Mouse (Mus musculus) urinary bladder, adult 18-20 months (tissue): Measurements from ENCODE around the gene Nup133.

Source experiments
- DNase-seq, 2 experiments: peaks; one replicate each; pipeline ENCODE4 v3.0.0; 2022; ENCODE audit warnings: low spot score in 2 of 2, mixed read lengths in 2 of 2

Gene Nup133

GRCm38 (mm10) chr8:123953686-123954085 lies 4.6 kb upstream of the Nup133 start:
- no peak for DNase-seq

- peak; percentile 9 to 38 for DNase-seq
Measured at GRCm38 (mm10) chr8:123950077-123950802, 1.2 kb upstream of the Nup133 start.

- DNase-seq, result no peak
Measured at GRCm38 (mm10) chr8:123949686-123949986, 571 bp upstream of the Nup133 start.

GRCm38 (mm10) chr8:123929026-123929425 lies 20.0 kb downstream of the Nup133 start:
- DNase-seq, result no peak

- no peak for DNase-seq
Measured at GRCm38 (mm10) chr8:123925671-123926070, 23.4 kb downstream of the Nup133 start.

- DNase-seq, result peak; percentile 45 to 59
Measured at GRCm38 (mm10) chr8:123924719-123925118, 24.3 kb downstream of the Nup133 start.

- no peak for DNase-seq
Measured at GRCm38 (mm10) chr8:123914635-123915034, 34.4 kb downstream of the Nup133 start.

GRCm38 (mm10) chr8:123912265-123912664 lies 36.8 kb downstream of the Nup133 start:
- DNase-seq, result no peak

- no peak for DNase-seq
Measured at GRCm38 (mm10) chr8:123907604-123908003, 41.5 kb downstream of the Nup133 start.

GRCm38 (mm10) chr8:123902653-123903052 lies 46.4 kb downstream of the Nup133 start:
- DNase-seq, result no peak

GRCm38 (mm10) chr8:123899366-123899765 lies 49.7 kb downstream of the Nup133 start:
- DNase-seq, result no peak

GRCm38 (mm10) chr8:123898576-123898975 lies 50.5 kb downstream of the Nup133 start:
- no peak for DNase-seq

- no peak for DNase-seq
Measured at GRCm38 (mm10) chr8:123896774-123897173, 52.3 kb downstream of the Nup133 start.

GRCm38 (mm10) chr8:123896366-123896761 lies 52.7 kb downstream of the Nup133 start:
- DNase-seq, result no peak

- no peak for DNase-seq
Measured at GRCm38 (mm10) chr8:123895680-123896365, 53.2 kb downstream of the Nup133 start.

GRCm38 (mm10) chr8:123895230-123895629 lies 53.8 kb downstream of the Nup133 start:
- no peak for DNase-seq

GRCm38 (mm10) chr8:123894502-123895097 lies 54.5 kb downstream of the Nup133 start, which contains the start of gene Acta1:
Gene Acta1 (minus strand): TSS chr8:123894751.
- DNase-seq, result no peak

GRCm38 (mm10) chr8:123893413-123893812 lies 55.7 kb downstream of the Nup133 start:
- no peak for DNase-seq

- no peak for DNase-seq
Measured at GRCm38 (mm10) chr8:123892586-123893155, 56.4 kb downstream of the Nup133 start.

GRCm38 (mm10) chr8:123891883-123892585 lies 57.0 kb downstream of the Nup133 start:
- DNase-seq, result no peak

- DNase-seq, result peak in 1 of 2 experiments; percentile 15
Measured at GRCm38 (mm10) chr8:123891271-123891670, 57.8 kb downstream of the Nup133 start.

GRCm38 (mm10) chr8:123889797-123890196 lies 59.3 kb downstream of the Nup133 start:
- no peak for DNase-seq
